9 mouse cellular contexts compared by ENCODE assay signal in genomic region chr10:120691451-120691850, GRCm38 (mm10).
DNase-seq lines count a peak whose midpoint lies in the region; ATAC-seq and TF ChIP-seq lines count a peak whose summit lies in the region.
"Had no signal": no experiment of that assay in that cellular context is flagged by ENCODE, and none has a peak within 500 bp of the region (broad histone marks: within the 10 kb centered on the region; RNA-seq: fewer than 3 reads in every experiment).

No protein-coding gene starts in this region.

- no peak for ATAC-seq in intestine, embryonic 14.5 days (replicated peaks; ENCODE audit: low FRiP score, low TSS enrichment, low read depth)
- no peak for ATAC-seq in intestine, embryonic 16.5 days
- ATAC-seq in heart, embryonic 12.5 days (ENCODE audit: insufficient number of reproducible peaks, low FRiP score) = no peak

- WGBS in intestine, embryonic 14.5 days = 63% methylated on average over 3 of the region's 3 CpGs
- 67% methylated on average over 3 of the region's 3 CpGs for WGBS in intestine, embryonic 16.5 days
- WGBS in heart, embryonic 12.5 days = 55% methylated on average over 3 of the region's 3 CpGs

- peaks cover 43% of the 10 kb centered on the region for H3K4me1 ChIP-seq in intestine, embryonic 14.5 days (replicated peaks; ENCODE audit: control insufficient read depth, insufficient read depth, low read length)
- H3K4me1 ChIP-seq in intestine, embryonic 16.5 days (ENCODE audit: control insufficient read depth, insufficient read depth, low read length) = peaks cover 6% of the 10 kb centered on the region; the same call in 1 of the 2 replicates
- H3K4me1 ChIP-seq in heart, embryonic 12.5 days (replicated peaks) = peaks cover 48% of the 10 kb centered on the region

- H3K27me3 ChIP-seq in intestine, embryonic 14.5 days (replicated peaks; ENCODE audit: control insufficient read depth, insufficient read depth, low read length) = no peaks in the 10 kb centered on the region
- H3K27me3 ChIP-seq in intestine, embryonic 16.5 days (replicated peaks; ENCODE audit: control insufficient read depth, insufficient read depth, low read length) = no peaks in the 10 kb centered on the region
- H3K27me3 ChIP-seq in heart, embryonic 12.5 days (replicated peaks) = no peaks in the 10 kb centered on the region

- no peak for TF ChIP-seq CTCF in left cerebral cortex, adult 2 months (IDR thresholded peaks at IDR 0.05)

- H3K4me3 ChIP-seq in intestine, embryonic 14.5 days (ENCODE audit: low read depth, low read length) = no peak overlapping the region
- H3K4me3 ChIP-seq in intestine, embryonic 16.5 days (ENCODE audit: low read length) = no peak overlapping the region
- H3K4me3 ChIP-seq in heart, embryonic 12.5 days = no peak overlapping the region
- H3K4me3 ChIP-seq in left cerebral cortex, adult 2 months = no peak overlapping the region

- 0 out of 2 replicates have a peak overlapping the region, but pooled peaks have one; percentile 16 for H3K27ac ChIP-seq in intestine, embryonic 14.5 days (ENCODE audit: low read depth)
- no peak overlapping the region for H3K27ac ChIP-seq in intestine, embryonic 16.5 days (ENCODE audit: low read length)
- peak overlapping the region; percentile 45; the same call in 1 of the 2 replicates for H3K27ac ChIP-seq in heart, embryonic 12.5 days (ENCODE audit: poor library complexity, severe bottlenecking)
- no peak overlapping the region for H3K27ac ChIP-seq in left cerebral cortex, adult 2 months

- intact Hi-C loops in left cerebral cortex, adult 2 months (cut with DNase I) = no loop called here

- no peaks in the 10 kb centered on the region for H3K9me3 ChIP-seq in intestine, embryonic 14.5 days (ENCODE audit: control insufficient read depth, low read length)
- no peaks in the 10 kb centered on the region for H3K9me3 ChIP-seq in intestine, embryonic 16.5 days (ENCODE audit: control insufficient read depth, low read length)
- no peaks in the 10 kb centered on the region for H3K9me3 ChIP-seq in heart, embryonic 12.5 days (replicated peaks)

- no peak for DNase-seq in intestine, embryonic 14.5 days (ENCODE audit: low spot score)
- peak; percentile 75 for DNase-seq in adipocyte (ENCODE audit: low spot score)
- peak; percentile 60 to 63 for DNase-seq in kidney, postnatal 36 days
- DNase-seq in testis, postnatal 10 days (ENCODE audit: low spot score) = no peak
- DNase-seq in cerebellum, adult 8-10 months = no peak
- DNase-seq in left cerebral cortex, adult 2 months (ENCODE audit: extremely low spot score in 1 of 2, low spot score in 2 of 2) = no peak
- DNase-seq: retina, postnatal 1 day had no signal

- H3K9ac ChIP-seq in intestine, embryonic 14.5 days (ENCODE audit: low read length) = no peak overlapping the region
- H3K9ac ChIP-seq in intestine, embryonic 16.5 days (ENCODE audit: low read depth, low read length) = no peak overlapping the region
- no peak overlapping the region for H3K9ac ChIP-seq in heart, embryonic 12.5 days

- no peaks in the 10 kb centered on the region for H3K36me3 ChIP-seq in intestine, embryonic 14.5 days (ENCODE audit: control insufficient read depth, insufficient read depth, low read length)
- H3K36me3 ChIP-seq in intestine, embryonic 16.5 days (ENCODE audit: control insufficient read depth, insufficient read depth, low read length) = no peaks in the 10 kb centered on the region
- no peaks in the 10 kb centered on the region for H3K36me3 ChIP-seq in heart, embryonic 12.5 days

- H3K4me2 ChIP-seq in intestine, embryonic 14.5 days (ENCODE audit: low read length) = no peak overlapping the region
- no peak overlapping the region for H3K4me2 ChIP-seq in intestine, embryonic 16.5 days (ENCODE audit: low read depth, low read length)
- H3K4me2 ChIP-seq in heart, embryonic 12.5 days = no peak overlapping the region

Comparison
In these comparisons a context has a peak if more than half of its experiments do, and no peak if none do; other contexts are left out.
1. H3K27ac ChIP-seq: peak in intestine, embryonic 14.5 days (single experiment) and heart, embryonic 12.5 days (single experiment); none in intestine, embryonic 16.5 days (single experiment) and left cerebral cortex, adult 2 months (single experiment).
2. DNase-seq: peak in adipocyte (single experiment) and kidney, postnatal 36 days (2 of 2); none in intestine, embryonic 14.5 days (single experiment), testis, postnatal 10 days (single experiment), cerebellum, adult 8-10 months (single experiment) and left cerebral cortex, adult 2 months (0 of 2).